Mouse (Mus musculus) olfactory bulb, adult 2 months (tissue): ENCODE results near the gene Pwwp2a.

Source experiments
- CTCF ChIP-seq: fragments of 200-500 bp; IDR thresholded peaks from 2 replicates; pipeline ENCODE4 v1.5.1; 2012; ENCODE audit warnings: low read depth, mild to moderate bottlenecking, low read length, moderate library complexity; ENCODE audit not compliant: insufficient read depth
- POLR2A ChIP-seq: fragments of 200-500 bp; IDR thresholded peaks from 2 replicates; pipeline ENCODE4 v1.6.1; 2012; ENCODE audit warnings: mild to moderate bottlenecking, low read depth, low read length, moderate library complexity; ENCODE audit not compliant: insufficient read depth

- TF ChIP-seq CTCF (peak; percentile 87), POLR2A (no peak)
Measured at GRCm38 (mm10) chr11:43766922-43767648, 85.3 kb downstream of the Pwwp2a start.
